Mouse (Mus musculus) WW6 (cell line): ENCODE data around the gene Capn13.
"Not testable (repeated sequence)": the region's sequence is repeated elsewhere in the genome, so short reads cannot be mapped to it uniquely, and the experiment has no call there.

Experiments used
- DNase-seq: peaks from one replicate; pipeline ENCODE4 v3.0.0-alpha.2; 2013; ENCODE audit warnings: low read depth, low spot score

Gene Capn13

DNA sequence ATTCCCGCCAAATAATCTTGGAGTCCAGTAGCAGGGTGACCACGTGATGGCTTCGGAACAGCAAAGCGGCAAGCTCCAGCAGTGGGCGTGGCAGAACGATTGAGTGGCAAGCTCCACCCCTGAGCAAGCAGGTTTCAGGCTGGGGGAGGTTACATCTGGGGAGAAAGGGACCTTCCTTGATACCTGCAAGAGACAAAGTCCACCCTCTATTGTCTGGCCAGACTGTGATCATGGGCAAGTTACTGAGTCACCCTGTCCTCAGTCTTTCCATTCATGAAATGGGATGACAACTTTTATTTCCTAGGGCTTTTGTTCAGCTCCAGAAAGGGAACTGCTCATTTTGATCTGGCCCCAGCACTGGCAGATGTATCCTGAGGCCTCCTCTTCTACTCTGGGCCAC lies 118.0 kb downstream of the Capn13 start:
- not testable (repeated sequence) for DNase-seq

DNA sequence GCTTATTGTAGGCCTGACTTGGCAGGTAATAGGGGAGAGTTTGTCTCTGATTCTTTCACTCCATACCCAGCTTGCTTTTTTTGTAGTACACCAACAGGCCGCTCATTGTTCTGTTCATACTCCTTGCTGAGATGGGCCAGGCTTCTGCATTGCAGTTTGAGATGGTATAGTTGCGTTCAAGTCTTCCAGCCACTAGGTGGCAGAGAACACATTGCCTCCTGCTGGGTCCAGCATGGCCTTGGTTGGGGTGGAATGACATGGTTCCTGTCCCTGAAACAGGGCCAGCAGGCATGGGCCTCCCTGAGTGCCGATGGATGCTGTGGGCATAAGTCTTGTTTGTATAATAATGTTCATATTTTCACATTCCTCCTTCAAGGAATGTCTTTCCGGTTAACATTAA lies 122.9 kb downstream of the Capn13 start:
- no peak for DNase-seq

DNA sequence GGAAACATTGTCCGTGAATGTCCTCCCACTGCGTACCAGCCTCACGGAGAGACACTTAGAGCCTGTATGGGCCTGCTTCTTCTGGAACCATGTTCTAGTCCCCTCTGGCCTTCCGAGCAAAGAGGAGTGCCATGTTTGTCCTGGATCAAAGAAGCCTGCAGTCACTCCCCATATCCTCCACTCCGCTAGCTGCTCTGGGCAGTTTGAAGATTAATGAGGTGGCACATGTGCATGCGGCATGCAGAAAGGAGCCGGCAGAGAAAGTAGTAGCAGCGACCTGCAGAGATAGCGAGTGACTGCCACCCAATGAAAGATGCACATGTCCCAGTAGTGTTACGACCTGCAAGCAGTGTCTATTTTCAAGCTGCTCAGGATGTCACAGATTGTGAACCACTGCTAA lies 125.6 kb downstream of the Capn13 start:
- DNase-seq: no peak

DNA sequence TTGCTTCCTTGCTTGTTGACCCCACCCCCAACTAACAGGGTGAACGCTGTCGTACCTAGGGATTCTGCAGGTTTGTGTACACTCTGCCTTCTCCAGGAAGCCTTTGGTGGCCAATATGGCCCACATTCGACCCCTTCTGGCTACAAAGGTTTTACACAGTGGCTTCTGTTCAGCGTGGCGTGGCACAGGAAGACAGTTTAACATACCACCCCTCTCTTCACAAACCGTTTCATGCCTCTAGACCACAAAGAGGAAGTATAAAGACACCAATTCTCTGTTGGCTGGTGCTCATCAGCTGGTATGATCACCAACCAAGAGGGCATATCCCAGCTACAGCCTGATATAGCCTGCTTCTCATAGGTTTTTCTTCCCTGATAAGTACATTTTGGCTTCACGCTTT lies 126.9 kb downstream of the Capn13 start:
- DNase-seq: no peak

DNA sequence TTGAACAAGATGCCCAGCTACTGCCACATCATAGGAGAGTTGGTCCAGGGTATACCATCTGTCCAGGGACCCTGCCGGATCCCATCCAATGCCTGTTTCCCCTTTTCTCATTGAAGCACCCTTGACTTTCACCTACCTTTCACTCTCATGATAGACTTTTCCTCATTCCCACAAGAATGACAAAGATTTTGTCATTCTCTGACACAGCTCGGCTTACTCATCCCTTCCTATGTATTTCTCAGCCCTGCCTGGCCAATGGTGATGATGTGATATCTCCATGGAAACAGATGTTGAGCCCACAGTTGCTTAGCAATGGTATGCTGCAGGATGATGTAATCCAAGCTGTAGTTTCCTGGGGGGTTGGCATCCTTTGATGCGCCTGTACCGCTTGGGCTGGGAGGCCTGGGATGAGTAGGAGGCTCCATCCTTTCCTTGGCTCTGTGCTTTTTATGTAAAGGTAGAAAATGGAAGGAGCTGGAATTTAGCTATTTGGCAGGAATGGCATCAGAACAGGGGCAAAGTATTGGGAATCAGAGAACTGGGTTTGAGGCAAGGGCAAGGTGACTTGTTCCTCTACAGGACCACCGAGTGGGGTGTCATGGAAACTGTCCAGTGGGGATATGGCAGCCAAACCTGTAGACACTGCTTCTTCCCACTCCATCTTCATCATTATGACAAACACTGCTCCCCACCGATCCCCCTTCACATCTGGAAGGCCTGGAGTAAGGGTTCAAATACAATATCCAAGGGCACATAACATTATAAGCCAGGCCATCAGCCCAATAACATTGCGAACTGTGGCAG lies 128.7 kb downstream of the Capn13 start:
- DNase-seq: no peak

DNA sequence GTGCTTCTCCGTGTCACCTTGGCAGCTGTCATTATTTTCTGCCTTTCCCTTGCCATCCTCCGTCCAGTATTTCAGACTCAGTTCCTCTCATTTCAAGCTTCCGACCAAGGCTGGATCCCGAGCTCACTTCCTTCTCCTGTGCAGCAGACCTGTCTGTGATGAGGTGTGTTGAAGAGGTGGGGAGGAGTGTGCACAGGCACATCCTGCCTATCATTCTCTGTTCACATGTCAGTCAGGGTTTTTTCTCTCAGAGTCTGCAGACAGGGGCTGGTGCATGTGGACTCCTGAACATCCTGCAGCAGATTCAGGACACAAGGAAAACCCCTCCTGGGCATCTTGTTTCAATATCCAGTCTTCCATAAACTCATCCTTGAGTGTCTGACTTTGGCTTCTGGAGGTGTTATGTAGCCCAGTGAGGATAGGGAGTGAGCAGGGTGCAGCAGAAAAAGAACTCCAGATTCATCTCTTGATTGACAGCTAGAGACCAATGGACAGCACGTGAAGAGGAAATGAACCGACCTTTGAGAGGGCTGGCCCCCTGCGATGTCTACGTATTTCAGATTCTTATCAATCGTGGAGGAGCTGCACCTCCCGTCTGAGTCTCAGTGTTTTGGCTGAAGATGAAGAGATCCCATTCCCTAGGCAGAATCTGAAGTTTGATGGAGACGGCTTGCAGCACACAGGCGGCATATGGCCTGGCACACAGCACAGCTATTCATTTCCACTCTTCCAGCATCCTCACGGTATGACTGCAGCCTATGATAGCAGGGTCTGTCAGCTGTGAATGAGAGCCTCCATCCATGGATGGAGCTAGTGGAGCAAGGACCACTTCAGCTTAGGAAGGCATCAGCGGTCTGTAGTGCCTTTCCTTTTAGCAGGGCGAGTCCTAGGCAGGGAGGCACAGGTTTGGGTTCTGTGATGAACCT lies 129.5 kb downstream of the Capn13 start:
- no peak for DNase-seq

DNA sequence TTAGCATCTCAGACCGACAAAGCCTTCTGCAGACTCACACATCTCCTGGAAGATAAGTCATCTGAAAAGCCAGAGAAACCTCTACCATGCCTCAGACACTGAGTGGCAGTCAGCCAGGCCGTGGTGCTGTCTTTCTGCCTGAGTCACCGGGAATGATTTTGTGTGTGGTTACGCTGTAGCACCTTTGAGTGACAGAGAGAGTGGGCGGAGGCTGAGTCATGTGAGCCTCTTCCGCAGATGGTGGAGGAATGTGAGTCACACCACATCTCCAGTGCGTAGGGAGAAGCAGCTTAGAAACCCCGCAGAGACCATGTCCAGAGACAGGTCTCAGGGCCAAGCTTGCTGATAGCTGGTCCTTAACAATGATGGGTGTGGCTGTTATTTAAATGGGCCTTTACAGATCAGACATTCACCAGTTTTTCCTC lies 137.6 kb downstream of the Capn13 start:
- DNase-seq: peak; percentile 52

DNA sequence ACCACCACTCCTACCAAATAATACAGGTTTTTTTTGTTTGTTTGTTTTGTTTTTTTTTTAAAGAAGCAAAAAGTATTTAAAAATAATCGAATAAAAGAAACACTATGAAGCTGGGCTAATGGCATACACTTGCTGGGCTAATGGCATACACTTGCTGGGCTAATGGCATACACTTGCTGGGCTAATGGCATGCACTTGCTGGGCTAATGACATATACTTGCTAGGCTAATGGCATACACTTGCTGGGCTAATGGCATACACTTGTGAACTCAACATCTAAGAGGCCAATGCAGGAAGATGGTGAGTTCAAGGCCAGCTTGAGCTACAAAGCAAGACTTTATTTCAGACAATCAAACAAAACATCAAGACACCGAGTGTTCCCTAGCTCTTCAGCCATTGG lies 138.1 kb downstream of the Capn13 start:
- DNase-seq: no peak

DNA sequence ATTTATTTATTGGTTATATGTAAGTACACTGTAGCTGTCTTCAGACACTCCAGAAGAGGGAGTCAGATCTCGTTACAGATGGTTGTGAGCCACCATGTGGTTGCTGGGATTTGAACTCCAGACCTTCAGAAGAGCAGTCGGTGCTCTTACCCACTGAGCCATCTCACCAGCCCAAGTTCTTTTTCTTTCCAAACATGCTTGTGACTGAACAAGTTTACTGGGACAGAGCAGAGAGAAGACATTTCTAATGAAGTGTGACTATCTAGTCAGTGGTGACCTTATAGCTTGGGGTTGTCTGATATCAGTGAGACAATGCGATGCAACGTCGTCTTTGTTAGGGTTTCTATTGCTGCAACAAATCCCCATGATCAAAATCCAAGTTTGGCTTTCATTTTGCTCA lies 141.4 kb downstream of the Capn13 start:
- not testable (repeated sequence) for DNase-seq

DNA sequence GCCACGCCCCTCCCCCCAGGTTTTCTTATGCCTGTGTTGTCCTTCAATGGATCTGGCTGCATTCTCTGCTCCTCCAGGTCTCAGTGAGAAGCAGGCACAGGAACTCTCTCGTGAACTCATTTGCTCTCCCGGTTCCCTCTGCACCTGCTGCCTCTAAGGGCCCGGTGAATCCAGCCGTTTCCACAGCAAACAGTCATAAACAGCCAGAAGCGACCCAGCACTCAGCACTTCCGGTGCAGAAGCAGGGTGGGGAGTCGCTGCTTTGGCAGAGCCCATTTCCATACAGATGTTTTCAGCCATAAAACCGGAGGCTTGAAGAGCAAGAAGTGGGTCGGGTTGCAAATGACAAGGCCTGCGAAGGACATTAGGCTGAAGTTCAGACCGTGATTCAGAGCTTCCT lies 142.0 kb downstream of the Capn13 start:
- DNase-seq: no peak
